11 mouse cellular contexts compared by ENCODE assay signal in the genomic region with DNA sequence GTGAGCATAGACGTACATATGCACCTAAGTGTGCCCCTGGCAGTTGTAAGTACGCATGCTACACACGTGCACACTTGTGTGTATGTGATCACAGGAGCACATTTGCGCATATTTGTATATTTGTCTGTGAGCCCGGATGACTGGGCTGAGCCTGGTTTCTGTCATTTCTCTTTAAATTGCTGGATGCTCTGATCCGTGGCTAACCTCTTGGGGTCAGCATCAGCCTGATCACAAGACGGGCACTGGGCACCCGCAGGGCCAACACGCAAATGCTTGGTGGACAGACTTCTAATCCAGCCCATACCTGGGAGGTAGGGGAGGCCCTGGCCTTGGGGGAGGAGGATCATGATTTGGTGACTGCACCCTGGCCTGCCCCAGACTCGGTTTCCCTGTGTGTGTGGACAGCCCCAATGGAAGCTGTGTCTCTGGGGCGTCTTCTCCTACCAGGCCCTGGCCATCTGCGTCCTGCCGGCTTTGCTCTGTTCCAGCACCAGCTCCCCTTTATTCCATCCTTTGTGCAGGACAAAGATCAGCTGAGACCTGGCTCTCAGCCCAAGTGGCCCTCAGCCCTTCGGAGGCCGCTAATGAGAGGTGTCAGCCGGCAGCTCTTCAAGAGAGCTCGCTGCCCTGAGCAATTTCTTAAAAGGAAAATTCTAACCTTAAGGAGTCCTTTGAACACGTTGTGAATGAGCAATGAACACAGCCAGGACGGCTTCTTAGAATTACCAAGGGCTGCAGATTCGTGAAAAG.
A peak's percentile ranks its signal among the peaks of the same experiment; 100 is the strongest.
DNase-seq lines count a peak whose midpoint lies in the region; ATAC-seq lines count a peak whose summit lies in the region.
"Had no signal": no experiment of that assay in that cellular context is flagged by ENCODE, and none has a peak within 500 bp of the region (broad histone marks: within the 10 kb centered on the region; RNA-seq: fewer than 3 reads in every experiment).

No protein-coding gene starts in this region.

- peak overlapping the region; percentile 63 for H3K27ac ChIP-seq in brown adipose tissue, adult 24 weeks (replicated peaks; ENCODE audit: low read depth, low read length)
- peak overlapping the region; percentile 76 for H3K27ac ChIP-seq in hindbrain, embryonic 14.5 days
- H3K27ac ChIP-seq in limb, embryonic 11.5 days (replicated peaks; ENCODE audit: low read depth, low read length): peak overlapping the region; percentile 68; the same call in 1 of the 2 replicates
- H3K27ac ChIP-seq: gastrocnemius, adult 2 months had no signal

- H3K27me3 ChIP-seq in hindbrain, embryonic 14.5 days (ENCODE audit: control insufficient read depth, insufficient read depth, low read length): no peaks in the 10 kb centered on the region
- no peaks in the 10 kb centered on the region for H3K27me3 ChIP-seq in limb, embryonic 11.5 days (ENCODE audit: control insufficient read depth, insufficient read depth, low read length)

- no peak overlapping the region for H3K4me2 ChIP-seq in hindbrain, embryonic 14.5 days (replicated peaks)
- no peak overlapping the region; the same call in 1 of the 2 replicates for H3K4me2 ChIP-seq in limb, embryonic 11.5 days (ENCODE audit: low read depth, severe bottlenecking)

- H3K4me1 ChIP-seq in brown adipose tissue, adult 24 weeks (ENCODE audit: control insufficient read depth, insufficient read depth, insufficient read length, low read length): peaks cover 38% of the 10 kb centered on the region
- H3K4me1 ChIP-seq in hindbrain, embryonic 14.5 days (replicated peaks; ENCODE audit: control insufficient read depth, insufficient read depth, low read length): peaks cover 80% of the 10 kb centered on the region
- peaks cover 71% of the 10 kb centered on the region for H3K4me1 ChIP-seq in limb, embryonic 11.5 days (ENCODE audit: control insufficient read depth, insufficient read depth, low read length)

- WGBS in hindbrain, embryonic 14.5 days: 27% methylated on average over 20 of the region's 20 CpGs
- WGBS in limb, embryonic 11.5 days: 53% methylated on average over 20 of the region's 20 CpGs

- no peak for ATAC-seq in hindbrain, embryonic 14.5 days (ENCODE audit: low FRiP score)
- no peak for ATAC-seq in limb, embryonic 11.5 days (ENCODE audit: insufficient number of reproducible peaks, low FRiP score, low TSS enrichment, low read depth)

- DNase-seq in MN1 (ENCODE audit: low spot score): peak; percentile 61
- DNase-seq in hindbrain, embryonic 14.5 days (ENCODE audit: low spot score): no peak
- DNase-seq in limb, embryonic 11.5 days (ENCODE audit: low spot score): no peak
- no peak for DNase-seq in spleen, postnatal 4 days (ENCODE audit: low spot score in 2 of 2)
- DNase-seq in T-cell, adult 2 months (ENCODE audit: low spot score): no peak
- no peak for DNase-seq in testis, postnatal 10 days (ENCODE audit: low spot score)
- no peak for DNase-seq in testis, postnatal 14 days (ENCODE audit: low spot score)
- DNase-seq: gastrocnemius, adult 2 months; thymus, postnatal 4 days had no signal

- H3K9ac ChIP-seq in hindbrain, embryonic 14.5 days: peak overlapping the region; percentile 7; the same call in 1 of the 2 replicates
- no peak overlapping the region for H3K9ac ChIP-seq in limb, embryonic 11.5 days (ENCODE audit: low read length)

- no peaks in the 10 kb centered on the region for H3K36me3 ChIP-seq in hindbrain, embryonic 14.5 days (replicated peaks; ENCODE audit: control insufficient read depth, insufficient read depth)
- no peaks in the 10 kb centered on the region for H3K36me3 ChIP-seq in limb, embryonic 11.5 days (ENCODE audit: control insufficient read depth, insufficient read depth, low read length)
- H3K36me3 ChIP-seq: G1E had no signal

- H3K4me3 ChIP-seq in brown adipose tissue, adult 24 weeks (ENCODE audit: insufficient read depth, low read depth, low read length): no peak overlapping the region
- H3K4me3 ChIP-seq in hindbrain, embryonic 14.5 days (replicated peaks; ENCODE audit: low read length): no peak overlapping the region
- H3K4me3 ChIP-seq in limb, embryonic 11.5 days (ENCODE audit: low read depth, low read length): no peak overlapping the region
- H3K4me3 ChIP-seq: gastrocnemius, adult 2 months had no signal

- H3K9me3 ChIP-seq in hindbrain, embryonic 14.5 days (ENCODE audit: control insufficient read depth, low read length): no peaks in the 10 kb centered on the region
- no peaks in the 10 kb centered on the region for H3K9me3 ChIP-seq in limb, embryonic 11.5 days (ENCODE audit: control insufficient read depth, low read length)
- H3K9me3 ChIP-seq: G1E had no signal
